In genomic region chr4:148922221-148922700, GRCm38 (mm10) we compare ENCODE assay signal across 8 mouse cellular contexts.
A peak's percentile ranks its signal among the peaks of the same experiment; 100 is the strongest.
DNase-seq lines count a peak whose midpoint lies in the region; ATAC-seq lines count a peak whose summit lies in the region.

No protein-coding gene starts in this region.

- WGBS in heart, embryonic 14.5 days: 17% methylated on average over 16 of the region's 16 CpGs
- 6% methylated on average over 15 of the region's 16 CpGs for WGBS in forebrain, embryonic 10.5 days
- WGBS in midbrain, embryonic 15.5 days: 10% methylated on average over 16 of the region's 16 CpGs

- H3K4me2 ChIP-seq in heart, embryonic 14.5 days (ENCODE audit: low read length): peak overlapping the region; percentile 46
- H3K4me2 ChIP-seq in midbrain, embryonic 15.5 days: peak overlapping the region; percentile 34

- intact Hi-C loops in heart, postnatal 14 days (cut with DNase I): no loop called here

- H3K4me1 ChIP-seq in heart, embryonic 14.5 days (ENCODE audit: control insufficient read depth in 2 of 2, insufficient read depth in 2 of 2, low read length in 2 of 2): peaks cover 41 to 86% of the 10 kb centered on the region in 2 experiments
- peaks cover 99% of the 10 kb centered on the region for H3K4me1 ChIP-seq in forebrain, embryonic 10.5 days
- peaks cover 56% of the 10 kb centered on the region for H3K4me1 ChIP-seq in midbrain, embryonic 15.5 days

- ATAC-seq in heart, embryonic 14.5 days (ENCODE audit: insufficient number of reproducible peaks, insufficient read depth, low FRiP score, low read depth): peak; percentile 22; the same call in 1 of the 2 replicates
- no peak for ATAC-seq in midbrain, embryonic 15.5 days (replicated peaks)

- no peaks in the 10 kb centered on the region; the same call in 1 of the 2 replicates for H3K27me3 ChIP-seq in heart, embryonic 14.5 days (ENCODE audit: control insufficient read depth, insufficient read depth, low read length)
- peaks cover 100% of the 10 kb centered on the region for H3K27me3 ChIP-seq in forebrain, embryonic 10.5 days (ENCODE audit: poor library complexity, severe bottlenecking)
- H3K27me3 ChIP-seq in midbrain, embryonic 15.5 days (replicated peaks): peaks cover 36% of the 10 kb centered on the region

- H3K9me3 ChIP-seq in heart, embryonic 14.5 days (ENCODE audit: control insufficient read depth, low read length): no peaks in the 10 kb centered on the region
- H3K9me3 ChIP-seq in forebrain, embryonic 10.5 days: no peaks in the 10 kb centered on the region
- H3K9me3 ChIP-seq in midbrain, embryonic 15.5 days: no peaks in the 10 kb centered on the region

- peak overlapping the region; percentile 23 to 71 for H3K27ac ChIP-seq in heart, embryonic 14.5 days (replicated peaks in 1 of 2; ENCODE audit: control insufficient read depth in 1 of 2, insufficient read depth in 1 of 2, low read depth in 2 of 2, low read length in 2 of 2)
- peak overlapping the region; percentile 54 for H3K27ac ChIP-seq in forebrain, embryonic 10.5 days
- peak overlapping the region; percentile 27; the same call in 1 of the 2 replicates for H3K27ac ChIP-seq in midbrain, embryonic 15.5 days

- DNase-seq in heart, postnatal 14 days: no peak
- DNase-seq in forebrain, embryonic 10.5 days (ENCODE audit: extremely low spot score, low spot score): no peak
- DNase-seq in kidney, adult 9 months: peak; percentile 49
- DNase-seq in gastrocnemius, postnatal 4 days (ENCODE audit: low spot score in 2 of 2): no peak
- DNase-seq in layer of hippocampus, postnatal 25 days (ENCODE audit: extremely low spot score in 1 of 2, low spot score in 1 of 2): no peak
- DNase-seq in urinary bladder, postnatal 25 days (ENCODE audit: low spot score): no peak

- H3K36me3 ChIP-seq in heart, embryonic 14.5 days (ENCODE audit: control insufficient read depth, insufficient read depth, low read length): peaks cover 4% of the 10 kb centered on the region; the same call in 1 of the 2 replicates
- no peaks in the 10 kb centered on the region for H3K36me3 ChIP-seq in forebrain, embryonic 10.5 days (replicated peaks)
- no peaks in the 10 kb centered on the region for H3K36me3 ChIP-seq in midbrain, embryonic 15.5 days (replicated peaks)

- H3K9ac ChIP-seq in heart, embryonic 14.5 days (ENCODE audit: low read length): peak overlapping the region; percentile 57
- H3K9ac ChIP-seq in midbrain, embryonic 15.5 days: no peak overlapping the region

- H3K4me3 ChIP-seq in heart, embryonic 14.5 days (ENCODE audit: control insufficient read depth in 1 of 2, insufficient read depth in 1 of 2, low read depth in 1 of 2, low read length in 2 of 2): no peak overlapping the region
- H3K4me3 ChIP-seq in forebrain, embryonic 10.5 days: peak overlapping the region; percentile 39
- no peak overlapping the region for H3K4me3 ChIP-seq in midbrain, embryonic 15.5 days
